Mouse (Mus musculus): Measurements from ENCODE around the gene Unc50. TPM values are rescaled to one million over a fixed set of nuclear protein-coding genes. Genes with fewer than 3 reads are reported as not detected.

Gene Unc50
- polyA plus RNA-seq, 1 experiment, result 49.1 TPM

GRCm38 (mm10) chr1:37398961-37399360 lies 31.0 kb upstream of the Unc50 start:
- no peaks in the 10 kb centered on the region for H3K4me1 ChIP-seq (replicated peaks; ENCODE audit: control insufficient read depth, insufficient read depth, low read length)
- no peaks in the 10 kb centered on the region for H3K27me3 ChIP-seq (ENCODE audit: control insufficient read depth, insufficient read depth, low read length)
- DNase-seq, result no peak
- no peak for TF ChIP-seq POLR2A (IDR thresholded peaks at IDR 0.05; ENCODE audit: control insufficient read depth, extremely low read depth, insufficient read depth, low read length, poor library complexity)
- TF ChIP-seq CTCF (IDR thresholded peaks at IDR 0.05; ENCODE audit: borderline replicate concordance, control insufficient read depth, extremely low read depth, insufficient read depth, low read length, poor library complexity), result no peak
- H3K36me3 ChIP-seq (ENCODE audit: control insufficient read depth, insufficient read depth, low read length), result no peaks in the 10 kb centered on the region
- H3K27ac ChIP-seq (ENCODE audit: control insufficient read depth, insufficient read depth, low read length), result no peak overlapping the region
- no peak overlapping the region for H3K4me3 ChIP-seq (ENCODE audit: control insufficient read depth, insufficient read depth, low read length)
- 80% methylated on average over 3 of the region's 3 CpGs for WGBS

- TF ChIP-seq POLR2A (IDR thresholded peaks at IDR 0.05; ENCODE audit: control insufficient read depth, extremely low read depth, insufficient read depth, low read length, poor library complexity) (no peak), CTCF (IDR thresholded peaks at IDR 0.05; ENCODE audit: borderline replicate concordance, control insufficient read depth, extremely low read depth, insufficient read depth, low read length, poor library complexity) (no peak)
- 94% methylated on average over 8 of the region's 8 CpGs for WGBS
- no peaks in the 10 kb centered on the region for H3K36me3 ChIP-seq (ENCODE audit: control insufficient read depth, insufficient read depth, low read length)
- H3K4me1 ChIP-seq (replicated peaks; ENCODE audit: control insufficient read depth, insufficient read depth, low read length), result no peaks in the 10 kb centered on the region
- no peaks in the 10 kb centered on the region for H3K27me3 ChIP-seq (ENCODE audit: control insufficient read depth, insufficient read depth, low read length)
- no peak overlapping the region for H3K27ac ChIP-seq (ENCODE audit: control insufficient read depth, insufficient read depth, low read length)
- no peak overlapping the region for H3K4me3 ChIP-seq (ENCODE audit: control insufficient read depth, insufficient read depth, low read length)
- DNase-seq, result no peak
These were observed 30.2 kb upstream of the Unc50 start for GRCm38 (mm10) chr1:37399734-37400133.

GRCm38 (mm10) chr1:37401687-37402086 lies 28.3 kb upstream of the Unc50 start:
- no peak overlapping the region for H3K4me3 ChIP-seq (ENCODE audit: control insufficient read depth, insufficient read depth, low read length)
- TF ChIP-seq CTCF (IDR thresholded peaks at IDR 0.05; ENCODE audit: borderline replicate concordance, control insufficient read depth, extremely low read depth, insufficient read depth, low read length, poor library complexity), result peak; percentile 70; the same call in 1 of the 2 replicates
- TF ChIP-seq POLR2A (IDR thresholded peaks at IDR 0.05; ENCODE audit: control insufficient read depth, extremely low read depth, insufficient read depth, low read length, poor library complexity), result no peak
- H3K4me1 ChIP-seq (replicated peaks; ENCODE audit: control insufficient read depth, insufficient read depth, low read length), result no peaks in the 10 kb centered on the region
- 62% methylated on average over 4 of the region's 4 CpGs for WGBS
- no peaks in the 10 kb centered on the region for H3K36me3 ChIP-seq (ENCODE audit: control insufficient read depth, insufficient read depth, low read length)
- DNase-seq, result peak; percentile 61
- no peak overlapping the region for H3K27ac ChIP-seq (ENCODE audit: control insufficient read depth, insufficient read depth, low read length)
- no peaks in the 10 kb centered on the region for H3K27me3 ChIP-seq (ENCODE audit: control insufficient read depth, insufficient read depth, low read length)

- no peak overlapping the region for H3K4me3 ChIP-seq (ENCODE audit: control insufficient read depth, insufficient read depth, low read length)
- TF ChIP-seq POLR2A (IDR thresholded peaks at IDR 0.05; ENCODE audit: control insufficient read depth, extremely low read depth, insufficient read depth, low read length, poor library complexity), result no peak
- DNase-seq, result no peak
- H3K36me3 ChIP-seq (ENCODE audit: control insufficient read depth, insufficient read depth, low read length), result no peaks in the 10 kb centered on the region
- H3K27ac ChIP-seq (ENCODE audit: control insufficient read depth, insufficient read depth, low read length), result no peak overlapping the region
- 93% methylated on average over 2 of the region's 2 CpGs for WGBS
- H3K27me3 ChIP-seq (ENCODE audit: control insufficient read depth, insufficient read depth, low read length), result no peaks in the 10 kb centered on the region
- no peaks in the 10 kb centered on the region for H3K4me1 ChIP-seq (replicated peaks; ENCODE audit: control insufficient read depth, insufficient read depth, low read length)
These were observed 24.8 kb upstream of the Unc50 start for GRCm38 (mm10) chr1:37405137-37405536.

- H3K4me1 ChIP-seq (replicated peaks; ENCODE audit: control insufficient read depth, insufficient read depth, low read length), result no peaks in the 10 kb centered on the region
- H3K27ac ChIP-seq (ENCODE audit: control insufficient read depth, insufficient read depth, low read length), result no peak overlapping the region
- no peaks in the 10 kb centered on the region for H3K36me3 ChIP-seq (ENCODE audit: control insufficient read depth, insufficient read depth, low read length)
- WGBS, result 86% methylated on average over 8 of the region's 8 CpGs
- no peaks in the 10 kb centered on the region for H3K27me3 ChIP-seq (ENCODE audit: control insufficient read depth, insufficient read depth, low read length)
- H3K4me3 ChIP-seq (ENCODE audit: control insufficient read depth, insufficient read depth, low read length), result no peak overlapping the region
- no peak for DNase-seq
- TF ChIP-seq POLR2A (IDR thresholded peaks at IDR 0.05; ENCODE audit: control insufficient read depth, extremely low read depth, insufficient read depth, low read length, poor library complexity) (no peak), CTCF (IDR thresholded peaks at IDR 0.05; ENCODE audit: borderline replicate concordance, control insufficient read depth, extremely low read depth, insufficient read depth, low read length, poor library complexity) (no peak)
These were observed 22.7 kb upstream of the Unc50 start for GRCm38 (mm10) chr1:37407228-37407627.

GRCm38 (mm10) chr1:37408059-37408458 lies 21.9 kb upstream of the Unc50 start:
- H3K27ac ChIP-seq (ENCODE audit: control insufficient read depth, insufficient read depth, low read length), result no peak overlapping the region
- H3K27me3 ChIP-seq (ENCODE audit: control insufficient read depth, insufficient read depth, low read length), result no peaks in the 10 kb centered on the region
- 95% methylated on average over 8 of the region's 8 CpGs for WGBS
- no peak for DNase-seq
- no peak overlapping the region for H3K4me3 ChIP-seq (ENCODE audit: control insufficient read depth, insufficient read depth, low read length)
- H3K36me3 ChIP-seq (ENCODE audit: control insufficient read depth, insufficient read depth, low read length), result no peaks in the 10 kb centered on the region
- no peak for TF ChIP-seq CTCF (IDR thresholded peaks at IDR 0.05; ENCODE audit: borderline replicate concordance, control insufficient read depth, extremely low read depth, insufficient read depth, low read length, poor library complexity)
- TF ChIP-seq POLR2A (IDR thresholded peaks at IDR 0.05; ENCODE audit: control insufficient read depth, extremely low read depth, insufficient read depth, low read length, poor library complexity), result no peak
- H3K4me1 ChIP-seq (replicated peaks; ENCODE audit: control insufficient read depth, insufficient read depth, low read length), result no peaks in the 10 kb centered on the region

- 93% methylated on average over 3 of the region's 3 CpGs for WGBS
- no peaks in the 10 kb centered on the region for H3K36me3 ChIP-seq (ENCODE audit: control insufficient read depth, insufficient read depth, low read length)
- H3K27ac ChIP-seq (ENCODE audit: control insufficient read depth, insufficient read depth, low read length), result no peak overlapping the region
- H3K4me3 ChIP-seq (ENCODE audit: control insufficient read depth, insufficient read depth, low read length), result no peak overlapping the region
- H3K27me3 ChIP-seq (ENCODE audit: control insufficient read depth, insufficient read depth, low read length), result no peaks in the 10 kb centered on the region
- no peak for TF ChIP-seq POLR2A (IDR thresholded peaks at IDR 0.05; ENCODE audit: control insufficient read depth, extremely low read depth, insufficient read depth, low read length, poor library complexity)
- no peak for TF ChIP-seq CTCF (IDR thresholded peaks at IDR 0.05; ENCODE audit: borderline replicate concordance, control insufficient read depth, extremely low read depth, insufficient read depth, low read length, poor library complexity)
- no peak for DNase-seq
- no peaks in the 10 kb centered on the region for H3K4me1 ChIP-seq (replicated peaks; ENCODE audit: control insufficient read depth, insufficient read depth, low read length)
These were observed 21.3 kb upstream of the Unc50 start for GRCm38 (mm10) chr1:37408678-37409077.
